Mouse (Mus musculus): ENCODE measurements around the gene B4galnt1. TPM values are rescaled to one million over a fixed set of nuclear protein-coding genes. Genes with fewer than 3 reads are reported as not detected.

The B4galnt1 gene
- polyA plus RNA-seq, 1 experiment: 6.2 TPM

GRCm38 (mm10) chr10:127170837-127171272, 5.8 kb downstream of the B4galnt1 start:
- DNase-seq (ENCODE audit: low spot score): peak; percentile 63

- no peak for DNase-seq (ENCODE audit: low spot score)
These were observed 6.7 kb downstream of the B4galnt1 start for GRCm38 (mm10) chr10:127171631-127172200.

GRCm38 (mm10) chr10:127173148-127174065, 8.4 kb downstream of the B4galnt1 start:
- no peak for DNase-seq (ENCODE audit: low spot score)

DNA sequence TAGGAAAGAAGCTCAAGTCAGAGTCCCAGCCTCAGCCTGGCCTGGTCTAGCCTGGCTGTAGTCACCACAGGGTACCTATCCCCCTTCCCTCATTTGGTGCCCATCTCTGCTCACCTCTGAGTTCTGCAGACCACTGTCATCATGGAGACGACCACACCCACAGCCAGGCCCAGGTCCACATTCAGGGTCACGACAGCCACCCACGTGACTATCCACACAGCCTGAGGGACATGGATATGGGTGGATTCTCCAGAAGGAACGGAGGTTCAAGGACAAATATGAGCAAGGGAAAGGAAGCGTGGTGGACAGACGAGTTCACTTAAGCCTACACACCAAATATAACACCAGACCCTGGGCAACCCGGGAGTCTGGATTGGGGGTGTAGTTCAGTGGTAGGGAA, 9.1 kb downstream of the B4galnt1 start:
- no peak for DNase-seq (ENCODE audit: low spot score)

GRCm38 (mm10) chr10:127176228-127176627, 11.2 kb downstream of the B4galnt1 start:
- no peak for DNase-seq (ENCODE audit: low spot score)

- no peak for DNase-seq (ENCODE audit: low spot score)
These were observed 11.7 kb downstream of the B4galnt1 start for GRCm38 (mm10) chr10:127176756-127177155.

DNA sequence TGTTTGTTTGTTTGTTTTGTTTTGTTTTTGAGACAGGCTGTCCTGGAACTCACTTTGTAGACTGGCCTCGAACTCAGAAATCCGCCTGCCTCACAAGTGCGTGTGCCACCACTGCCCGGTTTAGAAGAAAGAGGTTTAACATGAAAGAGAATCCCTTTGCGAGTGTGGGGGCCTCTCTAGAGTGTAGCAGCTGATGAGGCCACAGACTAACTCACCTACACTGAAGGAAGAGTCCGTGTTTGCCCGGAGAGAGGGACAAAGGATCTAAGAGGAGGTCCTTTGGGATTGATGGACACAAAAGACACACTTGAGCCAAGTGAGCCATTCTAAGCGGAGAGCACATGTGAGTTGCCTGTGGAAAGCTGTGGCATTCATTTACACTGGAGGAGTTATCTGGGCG, 12.2 kb downstream of the B4galnt1 start:
- DNase-seq (ENCODE audit: low spot score): no peak

DNA sequence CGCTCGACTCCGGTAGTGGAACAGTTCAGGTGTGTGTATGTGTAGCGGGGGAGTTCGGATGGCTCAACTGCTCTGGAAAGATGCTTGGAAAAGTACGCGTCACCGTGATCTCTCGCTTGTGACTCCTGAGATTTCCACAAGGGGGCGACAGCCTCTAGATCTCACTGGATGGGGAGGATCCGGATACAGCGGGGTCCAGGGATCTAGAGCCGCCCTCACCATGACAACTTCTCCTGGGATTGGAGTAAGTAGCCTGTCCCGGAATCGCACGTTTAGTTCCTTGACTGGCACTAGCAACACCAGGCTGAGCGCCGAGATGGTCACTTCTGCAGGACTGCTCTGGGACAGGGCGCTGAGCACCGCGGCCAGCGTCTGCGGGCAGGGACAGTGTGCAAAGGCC, 12.7 kb downstream of the B4galnt1 start:
- DNase-seq (ENCODE audit: low spot score): no peak

DNA sequence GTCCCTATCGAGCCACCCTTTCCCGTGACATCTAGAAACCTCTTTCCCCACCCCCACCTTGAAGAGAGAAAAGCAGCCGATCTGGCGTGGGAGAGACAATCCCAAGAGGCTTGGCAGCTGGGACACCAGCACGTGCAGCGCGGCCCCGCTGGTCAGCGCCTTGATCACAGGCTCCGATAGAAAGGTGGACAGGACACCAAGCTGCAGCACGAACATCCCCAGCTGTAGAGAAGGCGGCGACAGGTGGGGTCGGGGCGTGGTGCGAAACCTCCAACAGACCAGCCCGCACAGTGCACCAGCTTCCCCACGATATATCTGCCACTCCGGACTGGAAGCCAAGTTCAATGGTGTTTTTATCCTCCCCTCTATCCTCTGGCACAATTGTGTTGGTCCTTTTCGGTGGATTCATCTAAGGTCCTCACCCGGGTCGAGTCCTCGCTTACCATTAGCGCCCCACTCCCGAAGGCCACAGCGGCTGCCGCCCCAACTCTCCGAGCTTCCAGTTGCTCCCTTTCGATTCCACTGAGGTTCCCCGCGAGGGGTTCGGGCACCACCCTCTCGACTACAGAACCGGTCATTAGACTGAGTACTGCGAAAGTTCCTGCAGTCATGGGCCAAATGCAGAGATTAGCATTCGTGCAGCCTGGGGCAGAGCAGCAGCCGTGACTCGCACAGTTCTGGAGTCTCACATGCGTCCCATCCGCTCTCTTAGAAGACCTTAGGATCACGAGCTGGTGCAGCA, 13.4 kb downstream of the B4galnt1 start:
- DNase-seq (ENCODE audit: low spot score): no peak

- no peak for DNase-seq (ENCODE audit: low spot score)
These were observed 15.1 kb downstream of the B4galnt1 start, which contains the start of gene Slc26a10 for GRCm38 (mm10) chr10:127179871-127180694. TSS of gene Slc26a10 (minus strand) at chr10:127180645.

DNA sequence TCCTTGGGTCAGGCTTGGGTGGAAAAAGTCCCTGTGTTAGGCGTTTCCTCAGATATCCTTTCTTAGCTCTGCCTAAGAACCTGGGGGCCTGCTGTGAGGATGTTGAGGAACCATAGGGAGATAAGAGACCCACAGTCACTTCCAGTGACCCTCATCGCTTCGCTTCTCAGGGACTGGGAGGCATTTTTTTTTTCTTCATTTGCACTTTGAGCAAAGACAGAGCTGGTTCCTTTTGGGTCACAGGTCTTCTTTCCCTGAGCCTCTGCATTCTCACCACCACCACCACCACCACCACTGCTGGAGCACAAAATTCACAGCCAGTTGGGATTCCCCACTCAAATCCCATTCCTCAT, 15.6 kb downstream of the B4galnt1 start:
- no peak for DNase-seq (ENCODE audit: low spot score)

GRCm38 (mm10) chr10:127181566-127181965, 16.5 kb downstream of the B4galnt1 start:
- DNase-seq (ENCODE audit: low spot score): no peak

DNA sequence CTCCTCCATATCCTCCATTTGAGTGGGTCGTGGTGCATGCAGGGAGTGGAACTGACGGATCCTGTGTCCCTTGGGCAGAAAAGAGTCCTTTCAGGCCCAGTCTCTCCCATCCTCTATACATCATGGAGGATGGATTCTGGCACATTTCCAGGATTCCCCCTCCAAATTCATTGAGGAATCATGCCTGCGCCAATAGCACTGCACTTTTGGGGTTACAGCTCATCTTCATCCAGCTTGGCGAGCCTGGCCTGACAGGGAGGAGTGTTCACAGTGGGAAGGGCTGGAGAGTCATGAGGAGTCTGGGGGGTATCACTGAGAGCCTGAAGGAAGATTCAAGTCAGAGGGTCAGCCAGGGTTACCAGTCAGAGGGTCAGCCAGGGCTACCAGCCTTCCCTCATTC, 17.6 kb downstream of the B4galnt1 start:
- no peak for DNase-seq (ENCODE audit: low spot score)

- no peak for DNase-seq (ENCODE audit: low spot score)
These were observed 18.7 kb downstream of the B4galnt1 start for GRCm38 (mm10) chr10:127183759-127184158.

DNA sequence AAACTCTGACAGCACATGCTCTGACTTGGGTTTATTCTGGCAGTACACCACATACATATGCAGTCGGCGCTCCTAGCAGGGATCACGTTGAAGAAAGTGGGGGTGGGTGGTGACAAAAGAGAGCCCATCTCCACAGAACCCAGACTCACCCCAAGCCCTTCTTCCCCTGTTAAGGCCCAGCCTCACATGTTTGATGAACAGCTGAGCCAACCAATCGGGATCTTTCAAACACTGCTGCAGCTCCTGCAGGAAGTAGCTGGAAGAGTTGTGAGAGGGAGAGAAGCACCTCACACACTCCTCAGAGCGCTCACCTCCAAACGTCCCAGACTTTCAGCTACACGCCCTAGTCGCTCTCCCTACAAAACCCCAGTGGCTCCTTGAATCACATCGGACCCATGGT, 20.1 kb downstream of the B4galnt1 start:
- no peak for DNase-seq (ENCODE audit: low spot score)

GRCm38 (mm10) chr10:127185506-127185905, 20.5 kb downstream of the B4galnt1 start:
- no peak for DNase-seq (ENCODE audit: low spot score)

DNA sequence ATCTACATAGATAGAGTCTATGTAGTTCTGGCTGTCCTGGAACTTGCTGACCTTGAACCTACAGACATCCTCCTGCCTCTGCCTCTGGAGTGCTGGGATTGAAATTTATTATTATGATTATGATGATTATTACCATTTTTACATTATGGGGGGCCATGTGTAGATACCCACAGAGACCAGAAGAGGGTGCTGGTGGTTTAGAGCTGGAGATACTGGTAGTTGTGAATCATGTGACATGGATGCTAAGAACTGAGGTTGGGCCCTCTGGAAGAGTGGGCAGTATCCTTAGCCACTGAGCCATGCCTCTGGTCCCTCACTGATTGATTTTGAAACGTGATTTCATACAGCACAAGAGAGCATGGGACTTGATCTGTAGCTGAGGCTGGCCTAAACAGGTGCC, 21.4 kb downstream of the B4galnt1 start:
- DNase-seq (ENCODE audit: low spot score): no peak

DNA sequence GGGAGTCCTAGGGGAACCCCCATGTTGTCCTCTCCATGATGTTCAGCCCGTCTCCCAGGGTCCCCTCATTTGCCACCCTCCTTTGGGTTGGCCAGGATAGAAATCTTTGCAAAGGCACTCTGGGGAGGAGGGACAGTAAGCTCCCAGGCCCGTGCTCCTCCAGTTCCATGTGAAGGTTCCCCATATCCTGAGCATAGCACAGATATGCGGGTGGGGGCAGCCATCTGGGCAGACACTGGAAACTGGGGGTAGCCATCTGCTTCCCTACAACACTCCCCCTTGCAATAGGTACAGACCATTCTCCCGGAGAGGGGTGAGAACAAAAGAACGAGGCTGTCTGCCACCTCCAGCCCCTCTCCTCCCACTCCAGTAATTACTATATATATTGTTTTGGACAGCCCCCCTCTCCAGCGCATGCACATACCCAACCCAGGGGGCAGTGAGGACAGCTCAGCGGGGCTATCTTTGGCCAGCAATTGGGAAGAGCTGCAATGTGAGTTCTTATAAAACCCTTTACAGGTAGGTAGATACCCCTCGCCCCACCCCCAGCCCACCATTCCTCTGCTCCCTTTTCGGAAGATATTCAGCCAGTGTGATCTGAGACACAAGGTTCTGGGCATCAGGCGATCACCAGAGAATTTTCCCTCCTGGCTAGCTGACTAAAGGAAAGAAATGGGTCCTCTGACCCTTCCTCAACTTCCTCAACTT, 22.5 kb downstream of the B4galnt1 start:
- DNase-seq (ENCODE audit: low spot score): no peak

DNA sequence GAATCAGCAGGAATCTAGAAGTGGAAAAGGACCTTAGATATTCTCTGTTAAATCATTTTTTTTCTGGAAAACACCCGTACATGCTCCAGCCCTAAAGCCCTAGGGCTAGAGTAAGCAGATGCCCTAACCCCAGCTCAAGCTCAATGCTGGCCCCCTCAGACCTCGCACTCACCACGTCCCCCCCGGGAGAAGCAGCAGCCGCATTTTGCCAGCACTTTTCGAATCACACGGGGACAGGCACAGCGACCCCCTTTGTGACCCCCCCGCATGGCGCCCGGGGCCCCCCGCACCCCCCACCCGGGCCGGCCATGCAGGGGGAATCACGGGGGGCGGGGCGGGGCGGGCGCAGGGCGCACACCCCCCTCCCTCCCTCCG, 23.0 kb downstream of the B4galnt1 start:
- no peak for DNase-seq (ENCODE audit: low spot score)

DNA sequence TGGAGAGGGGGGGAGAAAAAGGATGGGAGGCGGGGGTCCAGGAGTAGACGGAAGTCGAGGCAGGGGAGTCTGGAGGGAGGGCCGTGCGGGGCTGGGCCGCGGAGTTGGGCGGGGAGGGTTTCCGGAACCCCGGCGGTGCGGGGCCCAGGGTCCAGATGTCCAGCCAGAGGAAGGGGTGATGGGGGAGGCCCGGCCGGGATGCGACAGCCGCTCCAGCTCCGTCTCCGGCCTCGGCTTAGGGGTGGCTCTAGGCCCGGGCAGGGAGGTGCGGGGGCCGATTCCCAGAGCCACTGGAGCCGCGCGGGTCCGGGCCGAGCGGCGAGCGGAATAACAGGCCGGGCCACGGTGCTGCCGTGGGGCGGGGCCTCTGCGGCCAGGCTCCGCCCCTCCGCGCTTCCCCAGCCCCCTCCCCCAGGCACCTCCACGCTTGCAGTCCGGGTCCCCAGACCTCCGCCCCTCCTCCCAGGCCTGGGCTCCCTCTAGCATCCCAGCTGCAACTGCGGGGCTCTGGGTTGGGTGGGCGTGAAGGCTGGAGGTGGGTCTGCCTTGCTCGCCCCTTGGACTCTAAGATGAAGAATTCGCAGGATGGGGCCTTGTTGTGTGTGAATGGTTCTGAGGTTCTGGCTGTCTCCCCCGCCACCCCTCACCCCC, 23.6 kb downstream of the B4galnt1 start:
- DNase-seq (ENCODE audit: low spot score): no peak
